Mouse (Mus musculus) stomach, embryonic 16.5 days (tissue): ENCODE results near the gene Ppfibp1. TPM values are rescaled to one million over a fixed set of nuclear protein-coding genes. Genes with fewer than 3 reads are reported as not detected.

ENCODE experiments used
- ATAC-seq: fragments of 200-750 bp; cut with Nextera tagmentation; 2 replicates; pipeline ENCODE4 v1.8.0; 2017; ENCODE audit warnings: moderate number of reproducible peaks, moderate TSS enrichment; ENCODE audit not compliant: insufficient read depth, low FRiP score
- H3K27ac ChIP-seq: fragments of 300-500 bp; sonication (generic); 2 replicates; pipeline ENCODE4 v1.5.1; 2014; ENCODE audit warnings: low read length
- H3K27me3 ChIP-seq: fragments of 300-500 bp; sonication (generic); 2 replicates; pipeline ENCODE4 v1.6.1; 2014; ENCODE audit warnings: low read length, control low read depth, mixed read lengths; ENCODE audit not compliant: control insufficient read depth, insufficient read depth
- H3K36me3 ChIP-seq: fragments of 300-500 bp; sonication (generic); 2 replicates; pipeline ENCODE4 v1.6.1; 2014; ENCODE audit warnings: low read length; ENCODE audit not compliant: control insufficient read depth, insufficient read depth
- H3K4me1 ChIP-seq: fragments of 300-500 bp; sonication (generic); 2 replicates; pipeline ENCODE4 v1.6.1; 2014; ENCODE audit warnings: low read length, control low read depth, mixed read lengths; ENCODE audit not compliant: control insufficient read depth, insufficient read depth
- H3K4me2 ChIP-seq: fragments of 300-500 bp; sonication (generic); 2 replicates; pipeline ENCODE4 v1.6.1; 2014; ENCODE audit warnings: low read depth, low read length, mixed read lengths
- H3K4me3 ChIP-seq: fragments of 300-500 bp; sonication (generic); replicated peaks from 2 replicates; pipeline ENCODE4 v1.5.1; 2014; ENCODE audit warnings: mild to moderate bottlenecking, low read length
- H3K9ac ChIP-seq: fragments of 300-500 bp; sonication (generic); 2 replicates; pipeline ENCODE4 v1.6.1; 2014; ENCODE audit warnings: low read length
- H3K9me3 ChIP-seq: fragments of 300-500 bp; sonication (generic); replicated peaks from 2 replicates; pipeline ENCODE4 v1.6.1; 2016; ENCODE audit warnings: low read length, control low read depth; ENCODE audit not compliant: control insufficient read depth
- WGBS: fragments of 180-500 bp; shearing (Covaris S2); extraction: QIAGEN DNeasy Blood & Tissue Kit; methylation state at CpG from one replicate; pipeline ENCODE4 v1.1.7; 2014; 5-methylcytosine and 5-hydroxymethylcytosine counted together
- polyA plus RNA-seq: library from polyadenylated mRNA; unstranded; fragments of >200 nt; fragmentation: Nextera tagmentation; extraction: Ambion mirVana; gene quantifications from 2 replicates; pipeline ENCODE4 v1.2.1, GENCODE M21; 2015

Gene Ppfibp1
- polyA plus RNA-seq, 1 experiment from 2014 or later: 51.4 TPM

- peaks cover 20% of the 10 kb centered on the region for H3K4me1 ChIP-seq
- no peaks in the 10 kb centered on the region for H3K27me3 ChIP-seq
- H3K4me3 ChIP-seq: peak overlapping the region; percentile 88
- peak overlapping the region; percentile 96 for H3K9ac ChIP-seq
- peak overlapping the region; percentile 89 for H3K27ac ChIP-seq
- WGBS: 10% methylated on average over 26 of the region's 26 CpGs
- H3K4me2 ChIP-seq: peak overlapping the region; percentile 78
- no peaks in the 10 kb centered on the region for H3K36me3 ChIP-seq
- no peaks in the 10 kb centered on the region for H3K9me3 ChIP-seq
- peak; percentile 55 for ATAC-seq
These were observed 588 bp downstream of the Ppfibp1 start for GRCm38 (mm10) chr6:146888660-146889490.

- peak overlapping the region; percentile 17; the same call in 1 of the 2 replicates for H3K27ac ChIP-seq
- no peaks in the 10 kb centered on the region for H3K9me3 ChIP-seq
- no peaks in the 10 kb centered on the region for H3K36me3 ChIP-seq
- no peaks in the 10 kb centered on the region for H3K27me3 ChIP-seq
- peak overlapping the region; percentile 78 for H3K4me2 ChIP-seq
- peak overlapping the region; percentile 21 for H3K4me3 ChIP-seq
- peak overlapping the region; percentile 23 for H3K9ac ChIP-seq
- peaks cover 22% of the 10 kb centered on the region for H3K4me1 ChIP-seq
- WGBS: 62% methylated on average over 2 of the region's 2 CpGs
- no peak for ATAC-seq
These were observed 1.9 kb downstream of the Ppfibp1 start for GRCm38 (mm10) chr6:146890215-146890614.

GRCm38 (mm10) chr6:146890633-146891032, 2.3 kb downstream of the Ppfibp1 start:
- no peaks in the 10 kb centered on the region for H3K36me3 ChIP-seq
- H3K4me2 ChIP-seq: peak overlapping the region; percentile 78
- ATAC-seq: no peak
- peak overlapping the region; percentile 19 for H3K4me3 ChIP-seq
- H3K9ac ChIP-seq: peak overlapping the region; percentile 23
- no peaks in the 10 kb centered on the region for H3K9me3 ChIP-seq
- no peaks in the 10 kb centered on the region for H3K27me3 ChIP-seq
- H3K4me1 ChIP-seq: peaks cover 22% of the 10 kb centered on the region
- H3K27ac ChIP-seq: peak overlapping the region; percentile 17; the same call in 1 of the 2 replicates

GRCm38 (mm10) chr6:146893890-146894289, 5.6 kb downstream of the Ppfibp1 start:
- Histone ChIP-seq H3K27me3 (no peaks in the 10 kb centered on the region), H3K4me3 (no peak overlapping the region), H3K36me3 (no peaks in the 10 kb centered on the region), H3K9me3 (no peaks in the 10 kb centered on the region), H3K4me2 (no peak overlapping the region), H3K27ac (no peak overlapping the region), H3K4me1 (peaks cover 26% of the 10 kb centered on the region), H3K9ac (no peak overlapping the region)
- 37% methylated on average over 2 of the region's 2 CpGs for WGBS
- ATAC-seq: no peak

GRCm38 (mm10) chr6:146898709-146899108, 10.4 kb downstream of the Ppfibp1 start:
- no peak for ATAC-seq
- no peaks in the 10 kb centered on the region for H3K36me3 ChIP-seq
- 66% methylated on average over 6 of the region's 6 CpGs for WGBS

GRCm38 (mm10) chr6:146899647-146900046, 11.4 kb downstream of the Ppfibp1 start:
- H3K36me3 ChIP-seq: no peaks in the 10 kb centered on the region
- H3K9ac ChIP-seq: no peak overlapping the region
- no peaks in the 10 kb centered on the region for H3K27me3 ChIP-seq
- peaks cover 8% of the 10 kb centered on the region; the same call in 1 of the 2 replicates for H3K4me1 ChIP-seq
- no peak overlapping the region for H3K4me2 ChIP-seq
- no peak for ATAC-seq
- H3K9me3 ChIP-seq: no peaks in the 10 kb centered on the region
- no peak overlapping the region for H3K27ac ChIP-seq
- H3K4me3 ChIP-seq: no peak overlapping the region
- 53% methylated on average over 2 of the region's 2 CpGs for WGBS

More at GRCm38 (mm10) chr6:146898709-146899108, 10.4 kb downstream of the Ppfibp1 start:
- Histone ChIP-seq H3K27me3 (no peaks in the 10 kb centered on the region), H3K27ac (no peak overlapping the region), H3K4me3 (no peak overlapping the region), H3K9me3 (no peaks in the 10 kb centered on the region), H3K4me2 (no peak overlapping the region), H3K4me1 (peaks cover 15% of the 10 kb centered on the region; the same call in 1 of the 2 replicates), H3K9ac (no peak overlapping the region)

GRCm38 (mm10) chr6:146901929-146902328, 13.6 kb downstream of the Ppfibp1 start:
- no peaks in the 10 kb centered on the region for H3K9me3 ChIP-seq
- no peak overlapping the region for H3K27ac ChIP-seq
- H3K36me3 ChIP-seq: no peaks in the 10 kb centered on the region
- peaks cover 8% of the 10 kb centered on the region; the same call in 1 of the 2 replicates for H3K4me1 ChIP-seq
- WGBS: 79% methylated on average over 4 of the region's 4 CpGs
- no peaks in the 10 kb centered on the region for H3K27me3 ChIP-seq
- no peak overlapping the region for H3K4me3 ChIP-seq
- no peak for ATAC-seq
- H3K4me2 ChIP-seq: no peak overlapping the region
- H3K9ac ChIP-seq: no peak overlapping the region

- Histone ChIP-seq H3K9me3 (no peaks in the 10 kb centered on the region), H3K4me3 (no peak overlapping the region), H3K27ac (no peak overlapping the region), H3K27me3 (no peaks in the 10 kb centered on the region), H3K9ac (no peak overlapping the region), H3K36me3 (no peaks in the 10 kb centered on the region), H3K4me2 (no peak overlapping the region), H3K4me1 (peaks cover 12% of the 10 kb centered on the region)
- ATAC-seq: no peak
- WGBS: 69% methylated on average over 2 of the region's 2 CpGs
These were observed 15.3 kb downstream of the Ppfibp1 start for GRCm38 (mm10) chr6:146903632-146904031.

GRCm38 (mm10) chr6:146904707-146905106, 16.4 kb downstream of the Ppfibp1 start:
- WGBS: 76% methylated on average over 3 of the region's 3 CpGs

More at GRCm38 (mm10) chr6:146904707-146905106, 16.4 kb downstream of the Ppfibp1 start:
- Histone ChIP-seq H3K36me3 (no peaks in the 10 kb centered on the region), H3K27ac (no peak overlapping the region), H3K27me3 (no peaks in the 10 kb centered on the region), H3K9me3 (no peaks in the 10 kb centered on the region), H3K4me1 (peaks cover 13% of the 10 kb centered on the region), H3K4me3 (no peak overlapping the region), H3K4me2 (no peak overlapping the region), H3K9ac (no peak overlapping the region)
- no peak for ATAC-seq
